Mouse (Mus musculus) heart, postnatal 10 days (tissue): ENCODE data around the gene Slc2a1. TPM values are rescaled to one million over a fixed set of nuclear protein-coding genes. Genes with fewer than 3 reads are reported as not detected.

Experiments
- DNase-seq, 2 experiments: peaks; one replicate each; pipeline ENCODE4 v3.0.0; 2021
- intact Hi-C: fragments of 180-260 bp; cut with DNase I; formaldehyde crosslinking; loops from one replicate; pipeline ENCODE4 v1.15.1; 2025
- total RNA-seq, 2 experiments: library from RNA; stranded (reverse); gene quantifications; 2 replicates each; pipeline ENCODE4 v1.2.3; 2021

The Slc2a1 gene
- total RNA-seq, 2 experiments from 2014 or later: 5.1 to 7.7 TPM

GRCm38 (mm10) chr4:119097421-119097820, 11.1 kb upstream of the Slc2a1 start:
- intact Hi-C loops: no loop called here
- no peak for DNase-seq

GRCm38 (mm10) chr4:119098216-119099210, 10.0 kb upstream of the Slc2a1 start:
- no peak for DNase-seq
- intact Hi-C loops: no loop called here

GRCm38 (mm10) chr4:119101392-119101791, 7.1 kb upstream of the Slc2a1 start:
- intact Hi-C loops: no loop called here

GRCm38 (mm10) chr4:119102350-119103126, 6.0 kb upstream of the Slc2a1 start:
- no peak for DNase-seq
- intact Hi-C loops: no loop called here

More at GRCm38 (mm10) chr4:119101392-119101791, 7.1 kb upstream of the Slc2a1 start:
- DNase-seq: no peak

GRCm38 (mm10) chr4:119104847-119105246, 3.7 kb upstream of the Slc2a1 start:
- intact Hi-C loops: no loop called here
- DNase-seq: no peak

GRCm38 (mm10) chr4:119105704-119106103, 2.8 kb upstream of the Slc2a1 start:
- DNase-seq: peak; percentile 59 to 63
- intact Hi-C loops: no loop called here

- intact Hi-C loops: no loop called here
- no peak for DNase-seq
Observed at GRCm38 (mm10) chr4:119107867-119108266, 644 bp upstream of the Slc2a1 start.

GRCm38 (mm10) chr4:119109640-119110039, 1.1 kb downstream of the Slc2a1 start:
- no peak for DNase-seq
- intact Hi-C loops: no loop called here

GRCm38 (mm10) chr4:119110512-119110911, 2.0 kb downstream of the Slc2a1 start:
- intact Hi-C loops: no loop called here
- DNase-seq: no peak

- intact Hi-C loops: no loop called here
- no peak for DNase-seq
Observed at GRCm38 (mm10) chr4:119111410-119111809, 2.9 kb downstream of the Slc2a1 start.

- intact Hi-C loops: no loop called here
Observed at GRCm38 (mm10) chr4:119112256-119112885, 3.9 kb downstream of the Slc2a1 start.

GRCm38 (mm10) chr4:119115611-119116070, 7.1 kb downstream of the Slc2a1 start:
- intact Hi-C loops: no loop called here
- DNase-seq: peak; percentile 54 to 70

More at GRCm38 (mm10) chr4:119112256-119112885, 3.9 kb downstream of the Slc2a1 start:
- no peak for DNase-seq

GRCm38 (mm10) chr4:119116336-119116735, 7.8 kb downstream of the Slc2a1 start:
- DNase-seq: no peak
- intact Hi-C loops: no loop called here

- no peak for DNase-seq
- intact Hi-C loops: no loop called here
Observed at GRCm38 (mm10) chr4:119117571-119117970, 9.1 kb downstream of the Slc2a1 start.

GRCm38 (mm10) chr4:119118659-119119077, 10.2 kb downstream of the Slc2a1 start:
- intact Hi-C loops: no loop called here
- DNase-seq: peak; percentile 48 to 57

GRCm38 (mm10) chr4:119119354-119119753, 10.8 kb downstream of the Slc2a1 start:
- no peak for DNase-seq
- intact Hi-C loops: no loop called here

- intact Hi-C loops: no loop called here
Observed at GRCm38 (mm10) chr4:119120095-119120494, 11.6 kb downstream of the Slc2a1 start.

GRCm38 (mm10) chr4:119121249-119121648, 12.7 kb downstream of the Slc2a1 start:
- intact Hi-C loops: no loop called here
- peak; percentile 74 to 80 for DNase-seq

More at GRCm38 (mm10) chr4:119120095-119120494, 11.6 kb downstream of the Slc2a1 start:
- no peak for DNase-seq

GRCm38 (mm10) chr4:119124771-119125273, 16.3 kb downstream of the Slc2a1 start:
- DNase-seq: no peak
- intact Hi-C loops: no loop called here

GRCm38 (mm10) chr4:119125577-119126270, 17.2 kb downstream of the Slc2a1 start:
- DNase-seq: no peak
- intact Hi-C loops: no loop called here
